Mouse (Mus musculus): ENCODE data around the gene Trpm8. TPM values are rescaled to one million over a fixed set of nuclear protein-coding genes. Genes with fewer than 3 reads are reported as not detected.

The Trpm8 gene
- polyA plus RNA-seq, 1 experiment from 2014 or later: not detected

- ATAC-seq (ENCODE audit: insufficient read depth): peak; percentile 24; the same call in 1 of the 2 replicates
- no peaks in the 10 kb centered on the region for H3K27me3 ChIP-seq (ENCODE audit: insufficient read depth, low read length)
- H3K27ac ChIP-seq (ENCODE audit: low read depth): no peak overlapping the region
- 0 out of 2 replicates have a peak, but pooled peaks cover 3% of the 10 kb centered on the region for H3K4me1 ChIP-seq (ENCODE audit: insufficient read depth)
- H3K4me3 ChIP-seq (ENCODE audit: low read depth, low read length): no peak overlapping the region
- H3K9ac ChIP-seq: no peak overlapping the region
- DNase-seq: no peak
- no peak for TF ChIP-seq CTCF (IDR thresholded peaks at IDR 0.05; ENCODE audit: low read depth)
- WGBS: 67% methylated on average over 3 of the region's 3 CpGs
- no peaks in the 10 kb centered on the region for H3K9me3 ChIP-seq (ENCODE audit: low read depth, low read length)
- no peak overlapping the region for H3K4me2 ChIP-seq
- H3K36me3 ChIP-seq (ENCODE audit: insufficient read depth): no peaks in the 10 kb centered on the region
These were observed 125.9 kb downstream of the Trpm8 start for GRCm38 (mm10) chr1:88403378-88403777.

DNA sequence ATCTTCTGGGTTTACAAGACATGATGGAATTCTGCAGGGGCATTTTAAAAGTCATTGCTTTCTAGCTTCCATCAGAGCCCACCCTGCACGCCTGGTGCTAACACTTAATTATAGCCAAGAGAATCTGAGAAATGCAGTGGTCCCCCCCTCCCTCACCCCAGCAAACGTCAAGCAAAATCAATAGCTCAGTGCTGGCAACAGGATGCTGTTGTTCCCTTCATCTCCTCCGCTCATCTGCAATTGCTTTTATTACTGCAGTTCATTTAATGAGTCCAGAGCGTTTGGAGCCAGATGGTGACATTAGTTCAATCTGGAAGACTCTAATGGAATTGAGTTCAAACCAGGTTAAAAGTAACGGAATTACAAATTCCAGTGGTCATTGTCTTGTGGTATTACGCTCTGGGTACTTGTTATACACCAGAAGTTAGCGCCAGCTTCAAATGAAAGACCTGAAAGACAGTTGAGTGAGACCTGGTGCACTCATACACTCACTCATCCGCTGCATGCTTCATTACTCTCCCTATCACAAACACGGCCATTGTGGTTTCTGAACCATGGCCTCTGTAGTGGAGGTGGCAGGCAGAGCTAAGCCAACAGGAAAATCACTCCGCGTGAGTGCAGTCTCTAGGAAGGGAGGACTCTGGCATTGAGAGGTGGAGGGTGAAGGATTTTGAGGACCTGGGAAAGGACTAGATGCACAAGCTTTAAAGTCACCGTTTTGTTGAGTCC, 128.8 kb downstream of the Trpm8 start:
- ATAC-seq (ENCODE audit: insufficient read depth) (no peak), DNase-seq (peak; percentile 14)
- H3K27ac ChIP-seq (ENCODE audit: low read depth): no peak overlapping the region
- H3K4me1 ChIP-seq (ENCODE audit: insufficient read depth): 0 out of 2 replicates have a peak, but pooled peaks cover 3% of the 10 kb centered on the region
- H3K4me2 ChIP-seq: no peak overlapping the region
- no peaks in the 10 kb centered on the region for H3K27me3 ChIP-seq (ENCODE audit: insufficient read depth, low read length)
- no peak overlapping the region for H3K9ac ChIP-seq
- no peak for TF ChIP-seq CTCF (IDR thresholded peaks at IDR 0.05; ENCODE audit: low read depth)
- 46% methylated on average over 12 of the region's 12 CpGs for WGBS
- no peak overlapping the region for H3K4me3 ChIP-seq (ENCODE audit: low read depth, low read length)
- H3K9me3 ChIP-seq (ENCODE audit: low read depth, low read length): no peaks in the 10 kb centered on the region
- no peaks in the 10 kb centered on the region for H3K36me3 ChIP-seq (ENCODE audit: insufficient read depth)

GRCm38 (mm10) chr1:88406807-88407198, 129.3 kb downstream of the Trpm8 start, which contains the start of gene Spp2:
Gene Spp2 (plus strand): TSS chr1:88406961.
- Histone ChIP-seq H3K4me3 (ENCODE audit: low read depth, low read length) (no peak within 1 kb of the TSS), H3K36me3 (ENCODE audit: insufficient read depth) (no peaks in the 10 kb centered on the region), H3K27ac (ENCODE audit: low read depth) (no peak within 1 kb of the TSS), H3K9ac (no peak within 1 kb of the TSS), H3K9me3 (ENCODE audit: low read depth, low read length) (no peaks in the 10 kb centered on the region), H3K4me1 (ENCODE audit: insufficient read depth) (0 out of 2 replicates have a peak, but pooled peaks cover 3% of the 10 kb centered on the region), H3K27me3 (ENCODE audit: insufficient read depth, low read length) (no peaks in the 10 kb centered on the region), H3K4me2 (no peak within 1 kb of the TSS)
- 48% methylated on average over 5 of the region's 5 CpGs for WGBS
- DNase-seq (no peak), ATAC-seq (ENCODE audit: insufficient read depth) (no peak)
- no peak for TF ChIP-seq CTCF (IDR thresholded peaks at IDR 0.05; ENCODE audit: low read depth)

DNA sequence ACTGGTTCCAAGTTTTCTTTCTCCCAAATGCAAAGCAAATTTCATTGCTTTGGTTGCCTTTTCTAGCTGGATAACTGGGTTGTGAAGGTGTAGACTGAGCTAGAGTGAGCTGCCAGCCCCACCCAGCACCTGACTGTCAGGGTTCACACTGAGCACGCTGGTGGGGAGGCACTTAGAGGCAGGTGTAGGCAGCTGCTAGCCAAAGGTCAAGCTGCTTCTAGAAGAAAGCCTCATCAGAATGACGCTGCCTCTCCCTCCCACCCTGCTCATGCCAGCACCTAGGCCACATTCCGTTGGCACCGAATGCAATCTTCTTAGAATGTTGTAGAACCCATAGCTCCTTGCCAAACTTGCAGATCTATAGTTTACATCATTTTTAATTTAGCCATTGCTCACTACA, 130.9 kb downstream of the Trpm8 start:
- no peak for TF ChIP-seq CTCF (IDR thresholded peaks at IDR 0.05; ENCODE audit: low read depth)
- Histone ChIP-seq H3K4me3 (ENCODE audit: low read depth, low read length) (no peak overlapping the region), H3K4me2 (no peak overlapping the region), H3K36me3 (ENCODE audit: insufficient read depth) (no peaks in the 10 kb centered on the region), H3K9me3 (ENCODE audit: low read depth, low read length) (no peaks in the 10 kb centered on the region), H3K4me1 (ENCODE audit: insufficient read depth) (0 out of 2 replicates have a peak, but pooled peaks cover 3% of the 10 kb centered on the region), H3K27me3 (ENCODE audit: insufficient read depth, low read length) (no peaks in the 10 kb centered on the region), H3K9ac (no peak overlapping the region), H3K27ac (ENCODE audit: low read depth) (no peak overlapping the region)
- 67% methylated on average over 4 of the region's 4 CpGs for WGBS
- ATAC-seq (ENCODE audit: insufficient read depth) (no peak), DNase-seq (no peak)

DNA sequence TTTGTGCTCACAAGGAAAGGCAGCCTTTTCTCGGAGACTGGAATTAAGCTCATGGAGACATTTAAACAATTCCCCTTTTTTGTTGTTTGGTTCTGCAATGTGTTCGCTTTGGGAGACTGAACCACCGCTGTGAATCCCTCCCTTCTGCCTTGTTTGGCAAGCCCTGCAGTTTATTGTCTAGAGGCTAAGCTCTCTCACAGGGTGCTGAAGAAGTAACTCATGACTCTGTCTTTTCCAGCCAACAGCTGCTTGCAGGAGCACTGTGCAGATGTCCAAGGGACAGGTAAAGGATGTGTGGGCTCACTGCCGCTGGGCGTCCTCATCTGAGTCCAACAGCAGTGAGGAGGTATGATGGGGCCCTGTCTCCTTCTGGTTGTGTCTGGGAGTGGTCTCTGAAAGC, 134.6 kb downstream of the Trpm8 start:
- no peak for TF ChIP-seq CTCF (IDR thresholded peaks at IDR 0.05; ENCODE audit: low read depth)
- H3K4me3 ChIP-seq (ENCODE audit: low read depth, low read length): no peak overlapping the region
- no peaks in the 10 kb centered on the region for H3K4me1 ChIP-seq (ENCODE audit: insufficient read depth)
- WGBS: 75% methylated on average over 5 of the region's 5 CpGs
- no peak for ATAC-seq (ENCODE audit: insufficient read depth)
- H3K4me2 ChIP-seq: no peak overlapping the region
- H3K9ac ChIP-seq: no peak overlapping the region
- H3K27ac ChIP-seq (ENCODE audit: low read depth): no peak overlapping the region
- H3K9me3 ChIP-seq (ENCODE audit: low read depth, low read length): no peaks in the 10 kb centered on the region
- DNase-seq: no peak
- H3K27me3 ChIP-seq (ENCODE audit: insufficient read depth, low read length): no peaks in the 10 kb centered on the region
- no peaks in the 10 kb centered on the region for H3K36me3 ChIP-seq (ENCODE audit: insufficient read depth)

GRCm38 (mm10) chr1:88418943-88419342, 141.5 kb downstream of the Trpm8 start:
- DNase-seq: no peak
- H3K4me3 ChIP-seq (ENCODE audit: low read depth, low read length): no peak overlapping the region
- ATAC-seq (ENCODE audit: insufficient read depth): no peak
- no peaks in the 10 kb centered on the region for H3K36me3 ChIP-seq (ENCODE audit: insufficient read depth)
- H3K4me2 ChIP-seq: no peak overlapping the region
- no peaks in the 10 kb centered on the region for H3K4me1 ChIP-seq (ENCODE audit: insufficient read depth)
- H3K9ac ChIP-seq: no peak overlapping the region
- 69% methylated on average over 2 of the region's 2 CpGs for WGBS
- no peak for TF ChIP-seq CTCF (IDR thresholded peaks at IDR 0.05; ENCODE audit: low read depth)
- H3K27me3 ChIP-seq (ENCODE audit: insufficient read depth, low read length): no peaks in the 10 kb centered on the region
- no peak overlapping the region for H3K27ac ChIP-seq (ENCODE audit: low read depth)
- no peaks in the 10 kb centered on the region for H3K9me3 ChIP-seq (ENCODE audit: low read depth, low read length)

- Histone ChIP-seq H3K9me3 (ENCODE audit: low read depth, low read length) (no peaks in the 10 kb centered on the region), H3K4me1 (ENCODE audit: insufficient read depth) (no peaks in the 10 kb centered on the region), H3K27me3 (ENCODE audit: insufficient read depth, low read length) (no peaks in the 10 kb centered on the region), H3K4me3 (ENCODE audit: low read depth, low read length) (no peak overlapping the region), H3K4me2 (no peak overlapping the region), H3K9ac (no peak overlapping the region), H3K27ac (ENCODE audit: low read depth) (no peak overlapping the region), H3K36me3 (ENCODE audit: insufficient read depth) (no peaks in the 10 kb centered on the region)
- WGBS: 66% methylated on average over 10 of the region's 10 CpGs
- TF ChIP-seq CTCF (IDR thresholded peaks at IDR 0.05; ENCODE audit: low read depth): no peak
- DNase-seq: no peak
- ATAC-seq (ENCODE audit: insufficient read depth): no peak
These were observed 144.6 kb downstream of the Trpm8 start for GRCm38 (mm10) chr1:88422045-88422444.

All from lung, embryonic 14.5 days (tissue).